Mouse (Mus musculus): ENCODE results near the gene Gtf2h2.

GRCm38 (mm10) chr13:100525935-100526648 lies 33.7 kb upstream of the Gtf2h2 start:
- TF ChIP-seq CTCF (conservative IDR thresholded peaks at IDR 0.05; ENCODE audit: insufficient read depth, insufficient read length, low read depth, low read length) = no peak
- no peak for TF ChIP-seq POLR2A (IDR thresholded peaks at IDR 0.05; ENCODE audit: low read depth, low read length)

All from kidney, adult 2 months (tissue).